In the genomic region with DNA sequence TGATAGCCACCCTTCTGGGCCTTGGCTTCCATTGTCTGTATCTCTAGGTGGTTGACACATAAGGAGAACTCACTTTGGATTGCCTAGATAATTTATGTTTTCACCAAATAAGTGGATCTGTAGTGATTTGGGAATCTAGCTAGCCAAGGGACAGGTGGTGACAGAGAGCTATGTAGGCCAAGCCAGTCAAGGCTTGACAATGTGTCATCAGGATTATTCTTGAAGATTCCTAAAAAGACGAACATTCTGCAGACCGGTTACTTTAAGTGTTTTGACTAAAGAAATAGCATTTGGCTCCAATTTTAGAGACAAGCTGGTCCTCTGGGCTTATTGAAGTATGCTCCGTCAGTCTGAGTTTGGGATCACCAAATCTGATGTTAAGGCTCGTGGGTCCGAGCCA, we compare ENCODE assay signal across 21 mouse cellular contexts.
DNase-seq lines count a peak whose midpoint lies in the region; ATAC-seq lines count a peak whose summit lies in the region.
"Had no signal": no experiment of that assay in that cellular context is flagged by ENCODE, and none has a peak within 500 bp of the region (broad histone marks: within the 10 kb centered on the region; RNA-seq: fewer than 3 reads in every experiment).

No protein-coding gene starts in this region.

- peak; percentile 29 for ATAC-seq in frontal cortex, adult (ENCODE audit: low TSS enrichment)
- no peak for ATAC-seq in midbrain, embryonic 11.5 days (ENCODE audit: low FRiP score)
- no peak for ATAC-seq in midbrain, embryonic 16.5 days
- ATAC-seq: activated CD4-positive, CD25-positive, alpha-beta regulatory T cell, adult 4 months; CD4-positive, CD25-positive, alpha-beta regulatory T cell, adult 4 months; forebrain, embryonic 14.5 days; forebrain, embryonic 16.5 days; Patski had no signal

- 90% methylated on average over 5 of the region's 5 CpGs for WGBS in midbrain, embryonic 11.5 days
- 93% methylated on average over 5 of the region's 5 CpGs for WGBS in midbrain, embryonic 16.5 days

- no peak overlapping the region for H3K9ac ChIP-seq in midbrain, embryonic 11.5 days (ENCODE audit: low read length)
- no peak overlapping the region for H3K9ac ChIP-seq in midbrain, embryonic 16.5 days (ENCODE audit: low read depth, low read length)
- H3K9ac ChIP-seq: embryonic facial prominence, embryonic 12.5 days had no signal

- H3K4me2 ChIP-seq in midbrain, embryonic 11.5 days: no peak overlapping the region
- no peak overlapping the region for H3K4me2 ChIP-seq in midbrain, embryonic 16.5 days (ENCODE audit: low read length)
- H3K4me2 ChIP-seq: embryonic facial prominence, embryonic 12.5 days had no signal

- DNase-seq in cerebellum, adult 9-10 months: peak; percentile 40
- no peak for DNase-seq in cerebellum, adult 11 months
- no peak for DNase-seq in frontal cortex, postnatal 14 days (ENCODE audit: low spot score in 2 of 2)
- peak; percentile 21 for DNase-seq in midbrain, embryonic 11.5 days (ENCODE audit: low spot score, missing footprints)
- DNase-seq: adrenal gland, adult 8-10 months; adrenal gland, postnatal 14 days; B cell, adult 2 months; cerebellum, adult 18-20 months; cerebellum, adult 8-10 months; cerebellum, postnatal 10 days; cerebellum, postnatal 25 days had no signal

- H3K4me3 ChIP-seq in midbrain, embryonic 11.5 days (ENCODE audit: low read depth, low read length): no peak overlapping the region
- no peak overlapping the region for H3K4me3 ChIP-seq in midbrain, embryonic 16.5 days (ENCODE audit: low read depth, low read length)
- H3K4me3 ChIP-seq: embryonic facial prominence, embryonic 10.5 days; embryonic facial prominence, embryonic 12.5 days had no signal

- no peaks in the 10 kb centered on the region for H3K36me3 ChIP-seq in midbrain, embryonic 11.5 days (ENCODE audit: control insufficient read depth, insufficient read depth, low read length)
- no peaks in the 10 kb centered on the region for H3K36me3 ChIP-seq in midbrain, embryonic 16.5 days (ENCODE audit: control insufficient read depth, insufficient read depth, low read length)
- H3K36me3 ChIP-seq: embryonic facial prominence, embryonic 10.5 days; embryonic facial prominence, embryonic 12.5 days; G1E had no signal

- H3K27ac ChIP-seq in midbrain, embryonic 11.5 days (ENCODE audit: low read depth, low read length): no peak overlapping the region
- no peak overlapping the region for H3K27ac ChIP-seq in midbrain, embryonic 16.5 days (ENCODE audit: low read length)

- no peaks in the 10 kb centered on the region for H3K27me3 ChIP-seq in midbrain, embryonic 11.5 days (ENCODE audit: control insufficient read depth, insufficient read depth, low read length)
- no peaks in the 10 kb centered on the region for H3K27me3 ChIP-seq in midbrain, embryonic 16.5 days (ENCODE audit: control insufficient read depth, insufficient read depth, low read depth, low read length)
- H3K27me3 ChIP-seq: embryonic facial prominence, embryonic 12.5 days; Patski had no signal

- H3K4me1 ChIP-seq in midbrain, embryonic 11.5 days (ENCODE audit: control insufficient read depth, insufficient read depth, low read length): no peaks in the 10 kb centered on the region
- H3K4me1 ChIP-seq in midbrain, embryonic 16.5 days (ENCODE audit: control insufficient read depth, insufficient read depth, low read length): no peaks in the 10 kb centered on the region

- H3K9me3 ChIP-seq in midbrain, embryonic 11.5 days (ENCODE audit: control insufficient read depth, low read length): no peaks in the 10 kb centered on the region
- H3K9me3 ChIP-seq in midbrain, embryonic 16.5 days (replicated peaks; ENCODE audit: control insufficient read depth, low read length, poor library complexity, severe bottlenecking): no peaks in the 10 kb centered on the region
- H3K9me3 ChIP-seq: embryonic facial prominence, embryonic 10.5 days; embryonic facial prominence, embryonic 12.5 days; G1E had no signal

Comparison
In these comparisons a context has a peak if more than half of its experiments do, and no peak if none do; other contexts are left out.
1. DNase-seq: peak in cerebellum, adult 9-10 months (single experiment) and midbrain, embryonic 11.5 days (single experiment); none in cerebellum, adult 11 months (single experiment) and frontal cortex, postnatal 14 days (0 of 2).